Mouse (Mus musculus): ENCODE results near the gene Hydin. TPM values are rescaled to one million over a fixed set of nuclear protein-coding genes. Genes with fewer than 3 reads are reported as not detected.
"Not testable (repeated sequence)": the region's sequence is repeated elsewhere in the genome, so short reads cannot be mapped to it uniquely, and the experiment has no call there.

Gene Hydin
- polyA plus RNA-seq (2017; shearing (Covaris generic)) = under 1 TPM in 1 of 2 experiments, not detected in 1; 0.44 TPM

DNA sequence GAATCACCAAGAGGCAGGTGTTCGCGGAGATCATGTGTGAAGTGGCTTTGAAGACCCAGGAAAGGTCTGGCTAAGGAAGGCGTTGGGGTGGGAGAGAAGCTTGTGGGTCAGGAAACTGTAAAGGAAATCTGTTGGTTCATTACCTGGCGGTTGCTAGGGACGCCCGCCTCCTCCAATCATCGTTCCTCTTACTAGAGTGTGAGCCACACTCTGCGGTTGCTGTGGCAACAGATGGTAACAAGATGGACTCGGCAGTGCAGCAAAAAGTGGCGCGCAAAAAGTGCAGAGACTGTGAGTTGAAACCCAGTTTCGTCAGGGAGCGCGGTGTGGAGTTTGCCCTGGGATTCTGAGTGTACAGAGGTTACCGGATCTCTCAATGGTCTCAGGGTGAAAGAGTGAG lies at the start of gene Hydin:
Gene Hydin, plus strand, starts transcription at position 237 of the 400 bp plus-strand sequence.
- no peak for ATAC-seq

- ATAC-seq = peak; percentile 9
These were observed 49.6 kb upstream of the Hydin start for GRCm38 (mm10) chr8:110217198-110217597.

DNA sequence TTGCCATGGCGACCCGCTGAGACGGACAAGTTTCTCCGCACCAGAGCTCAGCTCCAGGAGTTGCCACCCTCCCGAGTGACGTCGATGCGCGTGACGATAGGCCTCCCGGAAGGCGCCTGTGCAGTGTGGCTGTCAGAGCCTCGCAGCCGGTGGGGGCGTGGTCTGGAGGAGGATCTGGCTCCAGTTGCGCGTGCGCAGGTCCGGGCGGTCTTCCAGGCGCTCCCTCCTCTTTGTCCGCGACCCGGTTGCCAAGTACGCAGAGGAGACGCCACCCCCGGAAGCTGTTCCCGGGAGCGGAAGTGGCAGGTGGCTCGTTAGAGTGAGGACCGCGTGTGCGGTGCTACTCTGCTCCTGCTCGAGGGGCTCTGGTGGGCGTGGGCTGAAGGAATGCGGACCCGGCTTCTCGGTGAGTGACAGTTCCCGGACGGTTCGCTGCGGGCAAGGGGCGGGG lies 49.1 kb upstream of the Hydin start:
- peak; percentile 99 for ATAC-seq

DNA sequence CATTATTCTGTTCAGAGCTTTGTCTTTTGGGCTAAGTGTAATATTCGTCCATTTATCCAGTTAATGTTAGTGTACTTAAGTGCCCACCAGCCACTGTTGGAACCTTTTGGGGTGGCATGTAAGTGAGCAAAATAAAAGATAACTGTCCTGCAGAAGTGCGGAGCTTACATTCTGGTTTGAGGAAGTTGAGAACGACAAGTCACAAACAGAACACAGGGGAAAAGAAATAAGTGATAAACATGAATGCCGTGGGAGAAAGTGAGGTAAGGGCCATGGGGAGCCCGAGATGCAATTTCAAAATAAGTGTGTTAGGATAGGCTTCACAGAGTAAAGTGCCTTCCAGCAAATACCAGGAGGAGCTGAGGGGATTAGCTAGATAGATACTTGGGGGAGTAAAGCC lies 48.3 kb upstream of the Hydin start:
- no peak for ATAC-seq

DNA sequence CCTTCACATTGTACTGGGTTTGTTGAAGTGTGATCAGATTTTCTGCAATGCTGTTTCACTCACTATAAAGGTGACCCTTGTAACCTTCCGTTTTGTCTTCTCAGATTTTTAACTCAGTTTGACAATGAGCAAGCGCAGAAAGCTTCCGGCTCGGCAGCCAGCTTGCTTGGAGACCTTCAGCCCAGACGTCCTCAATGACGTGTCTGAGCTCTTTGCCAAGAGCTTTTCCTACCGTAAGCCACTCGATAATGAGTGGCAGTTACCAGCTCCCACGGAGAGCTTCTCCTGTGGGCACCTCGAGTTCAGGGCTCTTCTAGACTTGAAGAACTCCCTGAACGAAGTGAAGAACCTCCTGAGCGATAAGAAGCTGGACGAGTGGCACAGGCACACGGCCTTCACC lies 45.8 kb upstream of the Hydin start:
- no peak for ATAC-seq

DNA sequence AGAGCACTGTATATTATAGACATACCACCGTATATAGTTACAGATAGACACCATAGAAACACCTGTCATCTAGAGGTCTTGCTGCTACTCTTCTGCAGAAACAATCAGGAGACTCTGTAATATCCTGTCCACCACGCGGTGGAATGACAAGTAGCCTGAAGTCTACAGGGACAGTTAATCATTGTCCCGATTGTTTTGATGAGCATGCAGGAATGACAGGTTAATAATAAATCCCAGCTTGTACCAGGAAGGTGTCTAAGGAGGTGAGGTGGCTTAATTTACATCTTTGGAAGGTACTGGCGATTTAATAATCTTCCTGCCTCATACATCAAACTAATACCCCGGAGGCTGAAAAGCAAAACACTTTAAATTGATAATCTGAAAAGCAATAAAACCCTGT lies 36.0 kb upstream of the Hydin start:
- ATAC-seq = no peak

GRCm38 (mm10) chr8:110242278-110243177 lies 24.2 kb upstream of the Hydin start:
- ATAC-seq = no peak

GRCm38 (mm10) chr8:110244566-110244965 lies 22.2 kb upstream of the Hydin start:
- no peak for ATAC-seq

DNA sequence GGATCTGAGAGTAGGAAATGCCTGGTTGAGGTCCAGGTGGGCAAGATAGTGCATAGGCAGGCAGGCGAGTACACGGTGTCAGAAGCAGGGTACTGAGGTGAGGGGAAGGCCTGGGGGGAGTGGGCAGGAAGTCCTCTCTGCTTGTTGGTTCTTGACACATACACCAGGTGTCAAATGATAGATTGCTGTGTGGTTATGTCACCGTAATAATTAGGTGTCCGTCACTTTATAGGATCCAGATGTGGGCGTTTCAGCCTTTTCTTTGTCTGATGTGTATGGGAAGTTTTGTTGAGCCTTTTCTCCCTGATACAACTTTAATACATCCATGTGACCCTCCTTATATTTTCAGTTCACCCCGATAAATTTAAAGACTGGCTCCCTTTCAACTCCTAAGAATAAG lies 19.5 kb upstream of the Hydin start:
- no peak for ATAC-seq

DNA sequence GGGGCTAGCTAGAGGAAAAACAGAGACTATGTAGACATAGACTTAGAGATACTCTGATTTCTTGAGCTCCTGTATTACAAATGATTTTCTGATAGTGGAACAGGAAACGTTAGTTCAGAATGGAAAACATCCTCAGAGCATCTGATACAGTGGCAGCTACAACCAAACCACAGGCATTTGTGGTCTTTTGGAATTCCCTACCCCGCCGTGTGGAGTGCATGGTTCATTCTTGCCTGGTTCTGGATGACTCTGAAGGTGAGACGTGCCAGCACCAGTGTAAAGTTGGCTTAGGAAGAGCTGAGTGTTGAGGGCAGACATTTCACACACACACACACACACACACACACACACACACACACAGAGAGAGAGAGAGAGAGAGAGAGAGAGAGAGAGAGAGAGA lies 12.8 kb upstream of the Hydin start:
- no peak for ATAC-seq

GRCm38 (mm10) chr8:110265796-110266305 lies 926 bp upstream of the Hydin start:
- ATAC-seq = no peak

DNA sequence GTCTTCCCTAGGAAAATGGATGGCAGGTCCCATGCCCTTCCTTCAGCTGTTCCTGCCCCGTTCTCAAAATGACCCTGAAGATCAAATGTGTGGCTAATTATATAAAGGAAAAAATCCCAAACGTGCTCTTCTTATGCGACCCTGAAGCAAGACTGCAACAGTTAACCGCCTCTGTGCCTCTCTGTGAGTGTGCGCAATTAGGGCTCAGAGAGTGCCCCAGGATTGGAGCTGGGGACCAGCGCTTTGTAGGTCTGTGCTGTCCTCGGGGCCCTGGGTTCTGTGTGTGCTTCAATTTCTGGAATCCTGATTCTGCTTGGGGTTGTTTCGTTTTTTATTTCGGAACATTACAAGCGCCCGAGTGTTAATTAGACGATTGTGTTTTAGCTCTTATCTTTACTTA lies 491 bp downstream of the Hydin start:
- no peak for ATAC-seq

GRCm38 (mm10) chr8:110270659-110271058 lies 3.9 kb downstream of the Hydin start:
- ATAC-seq = no peak

GRCm38 (mm10) chr8:110273394-110273793 lies 6.6 kb downstream of the Hydin start:
- ATAC-seq = no peak

DNA sequence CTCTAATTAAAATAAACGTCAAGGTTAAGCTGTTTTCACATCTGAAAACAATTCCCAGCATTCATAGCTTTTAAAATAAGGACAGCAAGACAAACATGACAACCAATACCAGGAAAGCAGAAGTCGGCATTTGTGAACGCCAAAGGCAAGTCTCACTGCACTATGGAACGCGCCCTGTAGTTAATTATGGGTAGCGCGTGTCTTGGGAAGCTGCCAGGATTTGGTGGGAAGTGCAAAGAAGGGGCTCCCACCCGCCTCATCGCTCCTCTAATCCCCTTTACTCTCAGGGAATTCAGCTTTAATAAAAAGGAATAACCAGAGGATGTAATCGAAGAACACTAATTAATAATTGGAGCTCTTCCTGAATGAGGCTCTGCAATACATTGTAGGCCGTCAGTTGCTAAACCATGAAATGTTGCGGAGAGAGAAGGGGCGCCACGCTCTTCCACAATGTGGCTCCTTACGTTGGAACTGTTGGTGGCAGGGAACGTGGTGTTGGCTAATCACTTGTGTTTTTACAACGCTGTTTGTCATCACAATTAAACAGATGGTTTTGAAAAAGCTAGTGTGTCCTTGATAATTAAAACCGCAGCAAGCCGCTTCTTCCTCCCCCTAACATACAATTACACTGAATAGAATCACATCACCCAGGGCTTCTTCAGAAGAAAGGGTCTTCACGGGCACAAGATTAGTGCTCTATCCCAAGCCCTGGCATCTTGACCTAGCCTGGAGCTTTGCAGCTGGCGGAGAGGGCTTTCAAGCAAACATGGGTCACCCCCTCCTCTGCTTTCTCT lies 8.9 kb downstream of the Hydin start:
- ATAC-seq = no peak

DNA sequence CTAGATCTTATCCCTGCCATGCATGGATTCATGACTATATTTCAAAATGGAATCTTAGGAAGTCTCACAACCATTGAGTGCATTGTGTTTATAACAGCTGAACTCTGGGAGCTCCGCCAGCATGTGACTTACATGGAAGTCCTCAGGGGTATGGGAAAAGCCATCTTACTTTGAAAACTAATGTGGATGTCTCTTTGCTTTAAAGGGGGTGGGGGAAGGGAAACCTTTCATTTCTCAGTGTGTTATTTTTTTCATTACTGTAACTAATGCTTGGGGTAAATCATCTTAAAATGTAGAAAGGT lies 9.4 kb downstream of the Hydin start:
- ATAC-seq = no peak

DNA sequence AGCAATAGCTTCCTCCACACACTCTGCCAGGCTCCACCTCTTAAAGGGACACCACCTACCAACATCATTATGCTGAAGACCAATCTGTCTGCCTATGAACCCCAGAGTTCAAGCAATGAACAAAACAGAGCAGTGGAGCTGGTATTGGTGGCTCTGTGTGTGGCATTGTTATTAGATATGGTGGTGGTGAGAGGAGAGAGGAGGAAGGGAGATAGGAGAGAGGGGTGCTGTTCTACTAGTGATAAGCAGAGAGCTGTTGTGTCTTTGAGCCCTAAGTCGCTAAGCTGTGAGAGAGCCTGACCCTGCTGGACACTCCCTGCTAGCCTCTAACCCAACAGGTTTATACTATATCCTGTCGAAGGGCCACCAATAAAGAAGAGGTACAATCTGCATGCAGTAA lies 45.9 kb downstream of the Hydin start:
- no peak for ATAC-seq

DNA sequence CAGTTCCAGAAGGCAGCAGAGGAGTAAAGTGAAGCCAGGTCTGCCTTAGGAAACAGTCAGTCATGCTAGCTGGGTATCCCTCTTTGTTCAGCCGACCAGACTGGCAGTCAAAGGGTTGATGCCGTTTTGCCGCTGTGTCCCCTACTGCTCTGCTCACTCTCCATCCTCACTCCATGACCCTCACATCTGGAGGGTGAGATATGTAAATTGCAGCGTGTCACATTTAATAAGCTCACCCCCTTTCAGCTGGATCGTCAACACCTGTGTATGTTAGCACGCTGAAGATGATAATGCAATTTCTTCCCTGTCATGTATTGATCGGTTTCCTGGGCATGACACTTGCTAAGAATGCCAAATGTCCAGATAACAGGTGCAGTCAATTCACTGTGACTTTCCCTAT lies 49.0 kb downstream of the Hydin start:
- no peak for ATAC-seq

DNA sequence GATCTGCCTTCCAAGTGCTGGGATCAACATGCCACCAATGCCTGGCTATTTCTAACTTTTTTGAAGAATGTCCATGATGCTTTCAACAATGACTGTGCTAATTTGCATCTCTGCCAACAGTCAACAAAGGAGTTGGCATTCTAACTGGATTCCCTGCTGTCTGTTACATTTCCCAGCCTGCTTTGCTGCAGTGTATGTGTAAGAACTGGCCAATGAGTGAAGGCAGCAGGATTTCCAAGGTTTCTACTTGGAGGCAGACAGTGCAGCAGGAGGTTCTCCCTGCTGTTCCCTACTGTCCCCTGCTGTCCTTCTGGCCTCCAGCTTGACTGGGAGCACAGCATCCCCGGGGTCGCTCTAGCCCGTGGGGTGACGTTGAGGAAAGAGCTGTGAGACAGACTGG lies 52.8 kb downstream of the Hydin start:
- ATAC-seq = no peak

GRCm38 (mm10) chr8:110321446-110321845 lies 54.7 kb downstream of the Hydin start:
- no peak for ATAC-seq

GRCm38 (mm10) chr8:110323981-110324574 lies 57.3 kb downstream of the Hydin start:
- no peak for ATAC-seq

DNA sequence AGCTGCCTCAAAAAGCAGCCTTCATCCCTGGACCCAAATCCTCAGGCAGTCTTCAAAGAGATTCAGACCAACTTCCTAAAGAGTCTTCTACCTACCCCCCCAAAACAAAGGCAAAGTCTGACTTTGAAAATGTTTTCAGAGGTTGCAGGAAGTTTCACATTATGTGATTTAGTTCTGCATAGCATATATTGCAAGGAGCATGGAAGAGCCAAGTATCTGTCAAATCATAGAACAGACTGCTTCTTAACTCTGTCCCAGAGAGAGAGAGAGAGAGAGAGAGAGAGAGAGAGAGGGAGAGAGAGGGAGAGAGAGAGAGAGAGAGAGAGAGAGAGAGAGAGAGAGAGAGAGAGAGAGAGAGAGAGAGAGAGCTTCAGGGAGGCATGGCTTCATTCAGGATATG lies 60.3 kb downstream of the Hydin start:
- ATAC-seq = not testable (repeated sequence)

- ATAC-seq = no peak
These were observed 66.6 kb downstream of the Hydin start for GRCm38 (mm10) chr8:110333376-110333775.
